Mouse (Mus musculus): ENCODE results near the gene Cmtm1.

The Cmtm1 gene

DNA sequence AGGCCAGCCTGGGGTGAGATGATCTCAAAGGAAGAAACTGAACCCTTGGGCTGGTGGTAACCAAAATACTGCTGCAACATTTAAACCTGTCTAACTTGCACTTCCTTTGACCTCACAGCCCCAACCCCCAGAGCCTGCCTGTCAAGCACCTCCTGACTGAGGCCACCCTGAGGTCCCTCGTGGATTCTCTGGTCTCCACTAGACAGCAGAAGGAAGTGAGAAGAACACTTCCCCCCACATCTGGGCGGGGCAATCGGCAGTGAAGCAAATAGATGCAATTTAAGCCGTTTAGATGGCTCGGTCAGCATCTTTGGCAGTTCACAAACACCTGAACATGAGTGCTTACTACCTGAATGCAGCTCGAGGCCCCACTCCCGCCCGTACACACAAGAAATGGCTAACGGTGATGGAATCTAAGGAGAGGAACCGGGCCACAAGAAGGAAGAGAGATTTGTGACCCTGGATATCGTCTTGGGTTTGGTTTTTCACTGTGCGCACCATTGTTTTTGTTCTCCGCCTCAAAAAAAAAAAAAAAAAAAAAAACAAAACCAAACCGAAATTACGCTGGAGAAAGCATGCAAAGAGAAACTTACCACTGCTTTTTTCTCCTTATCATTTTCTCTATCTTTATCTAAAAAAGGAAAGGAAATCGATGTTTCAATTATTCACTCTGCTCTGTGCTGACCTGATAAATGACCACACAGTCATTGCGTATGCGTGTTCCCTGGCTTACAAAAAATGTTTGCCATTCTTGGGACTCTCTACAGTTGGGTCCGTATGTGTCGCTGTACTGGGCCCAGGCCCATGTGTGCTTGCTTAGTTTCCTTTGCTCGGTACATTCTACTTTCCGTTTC is 62.7 kb downstream of the Cmtm1 start:
- intact Hi-C loops (cut with DNase I), result no loop called here

DNA sequence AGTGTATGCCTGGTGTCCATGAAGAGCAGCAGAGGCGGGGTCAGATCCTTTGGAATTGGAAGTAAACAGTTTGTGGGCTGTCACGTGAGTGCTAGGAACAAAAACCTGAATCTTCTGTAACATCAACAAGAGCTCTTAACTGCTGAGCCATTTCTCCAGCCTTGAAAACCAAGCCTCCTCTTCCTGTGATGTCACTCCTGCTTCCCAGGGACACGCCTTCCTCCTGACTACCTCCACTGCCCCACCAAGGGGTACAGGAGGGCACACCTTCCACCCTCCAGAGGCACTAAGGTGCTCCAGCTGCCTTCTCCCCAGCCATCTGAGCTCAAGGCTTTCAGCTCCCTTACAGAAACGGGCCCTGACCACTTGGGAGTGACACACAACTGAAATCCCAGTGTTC is 63.3 kb downstream of the Cmtm1 start:
- intact Hi-C loops (cut with DNase I), result no loop called here
